Mouse (Mus musculus): Measurements from ENCODE around the gene Nlrp9b.

GRCm38 (mm10) chr7:19953054-19953453, 38.2 kb upstream of the Nlrp9b start:
- TF ChIP-seq CTCF (IDR thresholded peaks at IDR 0.05; ENCODE audit: insufficient read depth, low read depth, low read length) (no peak), POLR2A (IDR thresholded peaks at IDR 0.05; ENCODE audit: insufficient read depth, low read depth, low read length) (no peak)
